Mouse (Mus musculus) lung, adult 2 months (tissue): ENCODE data around the gene Irf2.

Experiments
- CTCF ChIP-seq: fragments of 200-500 bp; IDR thresholded peaks from 2 replicates; pipeline ENCODE4 v1.5.1; 2011; ENCODE audit warnings: mild to moderate bottlenecking, low read length, control low read depth; ENCODE audit not compliant: insufficient read depth
- POLR2A ChIP-seq: fragments of 200-500 bp; IDR thresholded peaks from 2 replicates; pipeline ENCODE4 v1.6.1; 2011; ENCODE audit warnings: low read depth, mild to moderate bottlenecking, control low read depth, low read length, borderline replicate concordance; ENCODE audit errors: extremely low read depth

DNA sequence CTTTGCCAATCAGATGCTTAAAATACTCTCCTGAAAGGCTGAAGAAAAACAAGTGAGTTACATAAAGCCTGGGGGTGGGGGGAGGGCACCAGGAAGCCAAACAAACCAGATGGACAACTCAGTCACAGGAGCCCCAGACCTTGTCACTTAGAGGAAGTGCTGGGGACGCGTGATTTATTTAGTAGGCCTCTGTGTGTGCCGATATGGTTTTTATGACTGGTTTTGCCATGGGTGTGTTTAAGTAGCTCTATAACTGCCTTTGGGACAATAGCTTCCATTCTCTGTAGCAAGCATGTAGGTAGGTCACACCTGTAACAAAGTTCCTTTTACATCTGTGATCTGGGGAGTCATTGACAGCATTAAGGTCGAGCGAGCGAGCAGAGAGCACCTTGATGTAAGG lies 109.4 kb downstream of the Irf2 start:
- no peak for TF ChIP-seq CTCF
- TF ChIP-seq POLR2A: no peak
